Mouse (Mus musculus) inflammation-experienced regulatory T-cells, adult 6 months (primary cell): ENCODE results near the gene Olfr1348. TPM values are rescaled to one million over a fixed set of nuclear protein-coding genes. Genes with fewer than 3 reads are reported as not detected.
"Not testable (repeated sequence)": the region's sequence is repeated elsewhere in the genome, so short reads cannot be mapped to it uniquely, and the experiment has no call there.

ENCODE experiments used
- ATAC-seq: one replicate; pipeline ENCODE4 v1.8.0; 2017
- polyA plus RNA-seq, 3 experiments: library from polyadenylated mRNA; unstranded; fragments of 100-300 nt; shearing (Covaris generic); gene quantifications; one replicate each; pipeline ENCODE4 v1.2.1; 2017

Olfr1348 gene
- polyA plus RNA-seq = not detected

DNA sequence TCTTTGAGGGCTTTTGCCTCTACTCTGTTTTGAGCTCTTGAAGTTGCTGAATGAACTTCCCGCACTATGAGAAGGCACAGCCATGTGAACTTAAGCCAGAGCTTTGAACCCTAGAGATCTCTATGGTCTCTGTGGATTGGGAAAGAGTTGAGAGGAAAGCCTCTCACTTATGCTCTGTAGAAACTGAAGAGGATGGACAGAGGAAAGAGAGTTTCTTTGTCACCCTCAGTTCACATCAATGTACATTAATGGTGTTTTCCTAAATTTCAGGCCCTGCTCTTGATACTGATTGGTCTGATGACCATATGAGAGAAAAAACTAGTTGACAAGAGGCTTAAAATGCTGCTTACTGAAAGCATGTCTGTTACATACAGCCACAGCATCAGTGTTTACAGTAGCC is at the start of gene Olfr1348:
Gene Olfr1348, minus strand, starts transcription at position 101 of the 400 bp plus-strand sequence.
- ATAC-seq = no peak

DNA sequence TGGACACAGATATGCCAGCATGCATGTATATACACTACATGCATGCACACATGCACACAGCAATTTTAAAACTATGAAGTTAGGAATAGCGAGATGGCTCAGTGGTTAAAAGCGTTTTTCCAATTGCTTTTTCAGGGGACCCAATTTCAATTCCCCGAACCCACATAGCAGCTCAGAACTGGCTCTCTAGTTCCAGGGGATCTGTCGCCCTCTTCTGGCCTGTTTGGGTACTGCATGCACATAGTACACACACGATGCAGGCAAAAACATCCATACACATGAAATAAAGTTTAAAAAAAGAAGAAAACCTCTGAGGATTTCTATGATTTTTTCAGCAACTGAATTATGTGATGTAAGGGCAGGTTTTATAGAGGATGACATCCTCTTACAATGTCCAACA is 17.6 kb upstream of the Olfr1348 start:
- ATAC-seq = no peak

GRCm38 (mm10) chr7:6525001-6525400 is 16.5 kb upstream of the Olfr1348 start:
- ATAC-seq = no peak

DNA sequence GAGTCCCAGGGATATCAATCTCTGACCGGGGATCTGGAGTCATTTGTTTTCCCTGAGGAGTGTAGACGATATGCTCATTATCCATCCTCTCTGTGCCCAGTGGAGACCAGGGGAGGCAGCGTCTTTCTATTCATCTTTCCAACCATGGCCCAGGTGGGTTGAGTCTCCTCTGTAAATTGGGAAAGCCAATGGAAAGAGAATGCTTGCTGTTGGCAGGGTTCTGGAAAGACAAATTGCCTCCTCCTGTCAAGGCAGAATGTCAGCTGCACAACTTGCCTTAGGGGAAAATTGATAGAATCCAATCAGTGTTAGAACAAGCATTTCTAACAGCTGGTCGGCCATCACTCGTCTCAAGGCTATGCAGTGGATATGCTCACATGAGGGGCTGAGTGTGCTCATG is 14.3 kb upstream of the Olfr1348 start, which contains the start of gene Olfr1349:
Gene Olfr1349, minus strand, starts transcription at position 101 of the 400 bp plus-strand sequence.
- no peak for ATAC-seq

- no peak for ATAC-seq
These were observed 13.1 kb upstream of the Olfr1348 start for GRCm38 (mm10) chr7:6521666-6522065.

DNA sequence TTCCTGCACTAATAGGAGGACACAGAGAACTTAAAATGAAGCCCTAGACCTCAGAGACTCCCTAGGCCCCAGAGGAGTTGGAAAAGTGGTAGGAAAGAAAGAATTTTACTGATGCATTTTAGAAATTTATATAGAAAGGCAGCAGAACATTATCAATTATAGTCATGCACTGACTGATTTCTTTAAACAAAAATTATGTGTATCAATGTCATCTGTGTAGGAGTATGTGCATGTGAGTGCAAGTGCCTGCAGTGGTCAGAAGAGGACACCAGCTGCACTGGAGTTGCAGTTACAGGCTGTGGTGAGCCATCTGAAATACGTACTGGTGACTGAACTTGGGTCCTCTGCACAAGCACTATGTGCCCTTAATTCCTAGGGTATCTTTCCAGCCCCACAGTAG is 8.9 kb downstream of the Olfr1348 start, which contains the start of gene Olfr1347:
Gene Olfr1347, minus strand, starts transcription at position 101 of the 400 bp plus-strand sequence.
- ATAC-seq = no peak

GRCm38 (mm10) chr7:6486841-6487240 is 21.7 kb downstream of the Olfr1348 start, which contains the start of gene Olfr5:
TSS of gene Olfr5 (minus strand) at chr7:6486941.
- ATAC-seq = no peak

- not testable (repeated sequence) for ATAC-seq
These were observed 30.9 kb downstream of the Olfr1348 start for GRCm38 (mm10) chr7:6477633-6478032.

DNA sequence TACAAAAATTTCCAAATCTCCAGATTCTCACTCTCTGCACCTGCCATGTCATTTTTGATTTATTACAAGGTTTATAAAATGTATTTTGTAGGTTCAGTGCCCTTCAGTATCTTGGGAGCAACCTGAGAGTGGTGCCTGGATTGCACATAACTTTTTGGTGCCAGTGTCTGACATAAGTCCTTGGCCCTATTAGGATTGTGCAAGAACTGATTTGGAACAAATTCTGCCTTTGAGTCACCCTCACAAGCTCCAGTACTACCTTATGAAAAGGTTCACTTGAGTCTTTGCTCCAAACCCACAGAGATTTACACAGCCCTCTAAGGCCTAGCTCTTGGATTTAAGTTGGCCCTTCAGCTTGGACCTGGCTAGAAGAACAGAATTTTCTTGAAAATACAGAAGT is 41.6 kb downstream of the Olfr1348 start, which contains the start of gene Olfr1346:
Gene Olfr1346, plus strand, starts transcription at position 151 of the 400 bp plus-strand sequence.
- ATAC-seq = no peak

DNA sequence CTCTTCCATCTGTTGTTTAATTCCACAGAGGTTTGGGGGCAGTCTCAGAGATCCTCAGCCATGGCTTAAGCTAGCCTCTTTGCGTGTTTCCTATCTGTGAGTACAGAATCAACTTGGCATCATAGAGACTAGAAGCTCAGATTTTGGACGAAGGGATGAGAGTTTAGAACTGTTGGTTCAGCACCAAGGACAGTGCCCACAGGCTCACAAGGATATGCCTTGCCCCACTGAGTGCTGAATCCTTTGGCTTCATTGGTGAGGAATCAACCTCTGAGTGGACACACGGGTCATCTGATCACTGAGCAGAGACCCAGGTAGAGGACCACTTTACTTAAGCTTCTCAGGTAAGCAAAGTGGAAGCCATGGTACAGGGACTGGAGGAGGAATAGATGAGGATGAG is 52.1 kb downstream of the Olfr1348 start:
- ATAC-seq = no peak

DNA sequence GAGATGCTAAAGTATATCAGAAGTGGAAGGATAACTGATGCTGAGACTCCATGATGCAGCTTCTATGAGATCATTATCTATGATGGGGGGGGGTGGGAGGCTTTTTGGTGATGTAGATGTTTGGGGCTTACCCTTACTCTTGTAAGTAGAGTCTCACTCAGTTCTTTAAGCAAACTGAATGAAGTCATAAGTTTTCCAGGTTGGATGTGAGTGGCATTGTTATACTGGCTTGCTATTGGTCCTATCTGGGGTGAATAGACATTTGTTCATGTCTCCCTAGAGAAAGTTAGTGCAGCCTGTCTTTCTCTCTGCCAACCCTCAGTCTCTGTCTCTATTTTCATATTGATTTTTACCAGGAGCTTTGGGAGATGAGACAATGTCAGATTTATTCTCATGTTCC is 52.7 kb downstream of the Olfr1348 start, which contains the start of gene Olfr1336:
Gene Olfr1336, plus strand, starts transcription at position 301 of the 400 bp plus-strand sequence.
- ATAC-seq = no peak

Other genes with a start within 250 kb of the Olfr1348 start
- gene Zfp667, start 222.2 kb downstream of the Olfr1348 start, polyA plus RNA-seq = 1 to 10 TPM; 3.3 to 7.6 (median 4.7) TPM
- under 1 TPM; 0.39 to 0.92 (median 0.44) TPM for gene Zfp583, start 177.5 kb downstream of the Olfr1348 start, polyA plus RNA-seq
- under 1 TPM in 2 of 3 experiments, not detected in 1; 0.62 to 0.90 TPM for gene Gm3854, start 165.0 kb downstream of the Olfr1348 start, polyA plus RNA-seq
- gene Zfp78, start 145.5 kb downstream of the Olfr1348 start, polyA plus RNA-seq = 1 to 10 TPM; 2.6 to 3.8 (median 3.4) TPM
- gene Zfp28, start 125.5 kb downstream of the Olfr1348 start, polyA plus RNA-seq = 1 to 10 TPM; 3.6 to 5.1 (median 3.8) TPM
- not detected for gene Smim17, start 110.0 kb downstream of the Olfr1348 start, polyA plus RNA-seq
- not detected for gene Gm20715, start 98.5 kb downstream of the Olfr1348 start, polyA plus RNA-seq
- not detected for gene Olfr1344, start 70.1 kb downstream of the Olfr1348 start, polyA plus RNA-seq
- gene Olfr1336, start 52.6 kb downstream of the Olfr1348 start, polyA plus RNA-seq = under 1 TPM in 2 of 3 experiments, not detected in 1; 0.05 to 0.09 TPM
- under 1 TPM in 1 of 3 experiments, not detected in 2; 0.08 TPM for gene Olfr1346, start 41.6 kb downstream of the Olfr1348 start, polyA plus RNA-seq
- gene Olfr5, start 21.8 kb downstream of the Olfr1348 start, polyA plus RNA-seq = not detected
- gene Olfr1347, start 9.0 kb downstream of the Olfr1348 start, polyA plus RNA-seq = not detected
- gene Olfr1349, start 14.2 kb upstream of the Olfr1348 start, polyA plus RNA-seq = under 1 TPM in 1 of 3 experiments, not detected in 2; 0.13 TPM
- under 1 TPM in 1 of 3 experiments, not detected in 2; 0.35 TPM for gene Olfr1350, start 56.1 kb upstream of the Olfr1348 start, polyA plus RNA-seq
- not detected for gene Zim1, start 187.7 kb upstream of the Olfr1348 start, polyA plus RNA-seq
- not detected for gene Peg3, start 221.7 kb upstream of the Olfr1348 start, polyA plus RNA-seq
- under 1 TPM in 1 of 3 experiments, not detected in 2; 0.15 TPM for gene Usp29, start 221.8 kb upstream of the Olfr1348 start, polyA plus RNA-seq